Mouse (Mus musculus): ENCODE measurements at regions not wholly inside any gene's neighbourhood (a gene's known extent, or its start where the extent isn't known, plus 50 kb on each side); places are given as distances from the start of the nearest gene placed in this dataset.

DNA sequence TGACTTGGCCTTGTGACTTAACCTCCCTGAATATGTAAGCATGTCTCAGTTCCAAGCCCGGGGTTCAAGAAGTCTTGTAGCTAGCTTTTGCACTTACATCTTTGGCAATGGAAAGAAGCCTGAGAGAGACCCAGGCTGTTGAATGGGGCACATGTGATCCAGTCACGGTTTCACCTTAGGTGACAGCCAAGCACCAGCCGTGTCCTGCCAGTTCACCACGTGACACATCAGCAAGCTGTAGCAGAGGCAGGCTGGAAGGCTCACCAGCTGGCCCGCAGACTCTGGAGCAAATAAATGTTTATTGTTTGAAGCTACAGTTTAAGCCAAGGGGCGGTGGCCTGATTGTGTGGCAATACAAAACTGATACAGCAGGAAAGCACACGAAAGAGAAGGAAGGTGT lies 89.3 kb upstream of the Sertad2 start:
- Histone ChIP-seq H3K4me2 (ENCODE audit: low read depth, low read length) (no peak overlapping the region), H3K4me3 (ENCODE audit: low read depth, low read length) (no peak overlapping the region), H3K27ac (ENCODE audit: low read depth) (no peak overlapping the region), H3K4me1 (ENCODE audit: control insufficient read depth, insufficient read depth) (peaks cover 7% of the 10 kb centered on the region; the same call in 1 of the 2 replicates), H3K36me3 (replicated peaks; ENCODE audit: control insufficient read depth, insufficient read depth, low read length) (no peaks in the 10 kb centered on the region), H3K9ac (replicated peaks; ENCODE audit: low read depth, low read length) (no peak overlapping the region), H3K9me3 (replicated peaks; ENCODE audit: control insufficient read depth, low read length) (no peaks in the 10 kb centered on the region), H3K27me3 (ENCODE audit: control insufficient read depth, insufficient read depth, low read length) (no peaks in the 10 kb centered on the region)
- 67% methylated on average over 7 of the region's 7 CpGs for WGBS
- DNase-seq (ENCODE audit: low spot score) = no peak
- ATAC-seq (ENCODE audit: insufficient read depth, low read depth) = no peak
- TF ChIP-seq CTCF (IDR thresholded peaks at IDR 0.05; ENCODE audit: low read depth) = no peak
- TF ChIP-seq EP300 (IDR thresholded peaks at IDR 0.05; ENCODE audit: low read depth) = no peak

DNA sequence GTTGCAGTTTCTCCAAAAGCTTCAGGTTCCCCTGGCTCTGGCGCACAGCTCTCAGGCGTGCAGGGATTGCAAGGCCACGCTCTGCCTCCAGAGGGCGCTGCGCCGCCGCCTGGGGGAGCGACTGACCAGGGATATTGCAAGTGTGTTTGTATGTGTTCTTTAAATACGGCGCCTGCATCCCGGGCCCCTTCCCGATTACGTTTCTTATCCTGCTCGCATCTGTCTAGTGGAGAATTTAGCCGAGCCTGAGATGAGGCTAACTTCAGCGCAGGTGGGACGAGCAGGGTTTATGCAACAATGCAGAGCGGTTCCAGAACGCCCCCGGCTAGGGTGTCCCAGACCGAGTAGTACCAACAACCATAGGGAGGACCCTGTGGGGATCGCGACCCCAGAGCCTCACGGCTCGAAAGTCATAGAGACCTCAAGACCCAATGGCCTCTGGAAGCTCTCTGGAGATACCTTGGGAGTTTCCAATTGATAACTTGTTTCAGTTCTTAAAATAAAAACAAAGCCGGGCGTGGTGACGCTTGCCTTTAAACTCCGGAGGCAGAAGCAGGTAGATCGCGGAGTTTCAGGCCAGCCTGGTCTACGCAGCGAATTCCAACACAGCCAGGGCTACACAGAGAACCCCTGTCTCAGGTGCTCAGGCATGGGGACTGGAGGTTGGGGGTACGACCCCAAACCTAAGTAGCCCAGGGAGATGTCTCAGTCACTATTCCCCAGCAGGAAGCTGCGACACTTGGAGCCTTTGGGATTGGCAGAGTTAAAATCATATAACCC lies 87.8 kb upstream of the Sertad2 start:
- 1% methylated on average over 35 of the region's 35 CpGs for WGBS
- Histone ChIP-seq H3K9ac (replicated peaks; ENCODE audit: low read depth, low read length) (peak overlapping the region; percentile 49), H3K4me1 (ENCODE audit: control insufficient read depth, insufficient read depth) (peaks cover 7% of the 10 kb centered on the region; the same call in 1 of the 2 replicates), H3K9me3 (replicated peaks; ENCODE audit: control insufficient read depth, low read length) (no peaks in the 10 kb centered on the region), H3K27ac (ENCODE audit: low read depth) (no peak overlapping the region), H3K36me3 (replicated peaks; ENCODE audit: control insufficient read depth, insufficient read depth, low read length) (no peaks in the 10 kb centered on the region), H3K4me2 (ENCODE audit: low read depth, low read length) (peak overlapping the region; percentile 98), H3K4me3 (ENCODE audit: low read depth, low read length) (peak overlapping the region; percentile 71), H3K27me3 (ENCODE audit: control insufficient read depth, insufficient read depth, low read length) (no peaks in the 10 kb centered on the region)
- ATAC-seq (ENCODE audit: insufficient read depth, low read depth) (peak; percentile 77), DNase-seq (ENCODE audit: low spot score) (peak; percentile 57)
- no peak for TF ChIP-seq EP300 (IDR thresholded peaks at IDR 0.05; ENCODE audit: low read depth)
- peak; percentile 99 for TF ChIP-seq CTCF (IDR thresholded peaks at IDR 0.05; ENCODE audit: low read depth)

- Histone ChIP-seq H3K4me2 (ENCODE audit: low read depth, low read length) (peak overlapping the region; percentile 98), H3K27ac (ENCODE audit: low read depth) (no peak overlapping the region), H3K4me1 (ENCODE audit: control insufficient read depth, insufficient read depth) (peaks cover 7% of the 10 kb centered on the region; the same call in 1 of the 2 replicates), H3K9ac (replicated peaks; ENCODE audit: low read depth, low read length) (peak overlapping the region; percentile 49; the same call in 1 of the 2 replicates), H3K36me3 (replicated peaks; ENCODE audit: control insufficient read depth, insufficient read depth, low read length) (no peaks in the 10 kb centered on the region), H3K9me3 (replicated peaks; ENCODE audit: control insufficient read depth, low read length) (no peaks in the 10 kb centered on the region), H3K4me3 (ENCODE audit: low read depth, low read length) (peak overlapping the region; percentile 71), H3K27me3 (ENCODE audit: control insufficient read depth, insufficient read depth, low read length) (no peaks in the 10 kb centered on the region)
- DNase-seq (ENCODE audit: low spot score) (no peak), ATAC-seq (ENCODE audit: insufficient read depth, low read depth) (no peak)
- WGBS = 1% methylated on average over 19 of the region's 19 CpGs
- TF ChIP-seq EP300 (IDR thresholded peaks at IDR 0.05; ENCODE audit: low read depth) (no peak), CTCF (IDR thresholded peaks at IDR 0.05; ENCODE audit: low read depth) (no peak)
These were observed 87.0 kb upstream of the Sertad2 start for GRCm38 (mm10) chr11:20455865-20456648.

DNA sequence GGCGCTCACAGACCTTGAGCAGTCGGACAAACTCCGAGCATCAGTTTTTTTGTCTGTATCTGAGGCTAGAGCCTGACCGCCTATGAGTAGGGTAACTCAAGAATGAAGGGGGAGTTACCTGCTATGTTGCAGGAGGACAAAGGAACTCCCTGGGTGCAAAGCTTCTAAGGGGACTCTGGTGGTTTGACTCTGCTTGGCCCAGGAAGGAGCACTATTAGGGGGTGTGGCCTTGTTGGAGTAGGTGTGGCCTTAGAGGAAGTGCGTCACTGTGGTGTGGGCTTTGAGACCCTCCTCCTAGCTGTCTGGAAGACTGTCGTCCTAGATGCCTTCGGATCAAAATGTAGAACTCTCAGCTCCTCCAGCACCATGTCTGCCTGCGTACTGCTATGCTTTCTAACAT lies 83.9 kb upstream of the Sertad2 start:
- DNase-seq (ENCODE audit: low spot score) (no peak), ATAC-seq (ENCODE audit: insufficient read depth, low read depth) (no peak)
- peaks cover 7% of the 10 kb centered on the region; the same call in 1 of the 2 replicates for H3K4me1 ChIP-seq (ENCODE audit: control insufficient read depth, insufficient read depth)
- TF ChIP-seq CTCF (IDR thresholded peaks at IDR 0.05; ENCODE audit: low read depth) (no peak), EP300 (IDR thresholded peaks at IDR 0.05; ENCODE audit: low read depth) (no peak)
- H3K4me3 ChIP-seq (ENCODE audit: low read depth, low read length) = no peak overlapping the region
- H3K9ac ChIP-seq (replicated peaks; ENCODE audit: low read depth, low read length) = no peak overlapping the region
- H3K9me3 ChIP-seq (replicated peaks; ENCODE audit: control insufficient read depth, low read length) = no peaks in the 10 kb centered on the region
- H3K27ac ChIP-seq (ENCODE audit: low read depth) = no peak overlapping the region
- H3K27me3 ChIP-seq (ENCODE audit: control insufficient read depth, insufficient read depth, low read length) = peaks cover 3% of the 10 kb centered on the region; the same call in 1 of the 2 replicates
- 92% methylated on average over 8 of the region's 8 CpGs for WGBS
- H3K36me3 ChIP-seq (replicated peaks; ENCODE audit: control insufficient read depth, insufficient read depth, low read length) = no peaks in the 10 kb centered on the region
- H3K4me2 ChIP-seq (ENCODE audit: low read depth, low read length) = no peak overlapping the region

DNA sequence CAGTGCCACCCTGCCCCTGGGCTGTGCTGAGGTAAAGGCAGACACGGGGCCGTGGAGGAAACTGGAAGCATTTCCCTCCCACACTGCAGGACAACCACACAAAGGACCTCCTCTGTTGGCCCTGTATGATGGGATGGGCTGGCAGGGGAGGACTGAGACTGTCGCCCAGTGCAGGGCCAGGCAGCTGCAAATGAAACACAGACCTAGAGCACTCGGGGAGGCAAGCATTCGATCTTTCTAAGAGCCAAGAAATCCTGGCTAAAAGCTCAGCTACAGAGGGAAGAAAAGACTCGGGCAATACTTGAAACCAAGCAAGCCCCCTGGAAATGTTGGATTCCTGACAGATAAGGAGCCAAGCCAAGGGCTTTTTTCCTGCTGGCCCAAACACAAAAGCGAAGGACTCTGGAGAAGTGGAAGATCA lies 82.5 kb upstream of the Sertad2 start:
- DNase-seq (ENCODE audit: low spot score) (no peak), ATAC-seq (ENCODE audit: insufficient read depth, low read depth) (no peak)
- Histone ChIP-seq H3K4me2 (ENCODE audit: low read depth, low read length) (no peak overlapping the region), H3K27ac (ENCODE audit: low read depth) (no peak overlapping the region), H3K36me3 (replicated peaks; ENCODE audit: control insufficient read depth, insufficient read depth, low read length) (no peaks in the 10 kb centered on the region), H3K27me3 (ENCODE audit: control insufficient read depth, insufficient read depth, low read length) (peaks cover 3% of the 10 kb centered on the region; the same call in 1 of the 2 replicates), H3K4me3 (ENCODE audit: low read depth, low read length) (no peak overlapping the region), H3K9me3 (replicated peaks; ENCODE audit: control insufficient read depth, low read length) (no peaks in the 10 kb centered on the region), H3K4me1 (ENCODE audit: control insufficient read depth, insufficient read depth) (peaks cover 5% of the 10 kb centered on the region; the same call in 1 of the 2 replicates), H3K9ac (replicated peaks; ENCODE audit: low read depth, low read length) (no peak overlapping the region)
- 36% methylated on average over 7 of the region's 7 CpGs for WGBS
- TF ChIP-seq EP300 (IDR thresholded peaks at IDR 0.05; ENCODE audit: low read depth) = no peak
- TF ChIP-seq CTCF (IDR thresholded peaks at IDR 0.05; ENCODE audit: low read depth) = no peak
